Mouse (Mus musculus) testis, adult 10 weeks (tissue): Measurements from ENCODE around the gene Slc46a1. TPM values are rescaled to one million over a fixed set of nuclear protein-coding genes. Genes with fewer than 3 reads are reported as not detected.

ENCODE experiments used
- polyA plus RNA-seq: library from polyadenylated mRNA; stranded (reverse); fragments of 350-450 nt; fragmentation: Illumina TruSeq; extraction: RNeasy Lipid Tissue Mini Kit (QIAGEN cat#74804); gene quantifications from one replicate; pipeline ENCODE4 v1.2.3, GENCODE M21; 2014; ENCODE audit warnings: low read depth, low replicate concordance

Slc46a1 gene
- 0.31 TPM for polyA plus RNA-seq

DNA sequence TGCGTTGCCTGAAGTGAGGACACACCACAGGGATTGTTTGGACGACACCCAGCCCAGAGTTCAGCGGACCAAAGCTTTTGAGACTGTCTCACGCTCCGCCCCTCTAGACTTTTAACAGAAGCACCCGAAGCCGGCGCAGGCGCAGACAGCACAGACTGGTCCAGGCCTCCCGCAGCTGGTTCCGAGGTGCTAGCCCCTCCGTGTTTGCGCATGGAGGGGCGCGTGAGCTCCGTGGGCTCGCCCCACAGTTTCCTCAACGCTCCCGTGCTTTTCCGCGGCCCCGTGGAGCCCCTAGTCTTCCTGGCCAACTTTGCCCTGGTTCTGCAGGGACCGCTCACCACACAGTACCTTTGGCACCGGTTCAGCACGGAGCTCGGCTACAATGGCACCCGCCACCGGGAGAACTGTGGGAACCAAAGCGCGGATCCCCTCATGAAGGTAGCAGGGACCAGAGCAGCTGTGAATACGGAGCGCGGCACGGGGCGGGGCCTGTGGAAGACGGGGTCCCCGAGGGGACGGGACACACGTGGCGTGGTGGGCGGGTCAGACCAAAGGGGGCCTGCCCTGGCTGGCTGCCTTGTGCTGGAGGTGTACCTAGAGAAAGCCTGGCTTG lies at the start of gene Slc46a1:
Gene Slc46a1 (plus strand): TSS at position 130 of the 613 bp plus-strand sequence.

DNA sequence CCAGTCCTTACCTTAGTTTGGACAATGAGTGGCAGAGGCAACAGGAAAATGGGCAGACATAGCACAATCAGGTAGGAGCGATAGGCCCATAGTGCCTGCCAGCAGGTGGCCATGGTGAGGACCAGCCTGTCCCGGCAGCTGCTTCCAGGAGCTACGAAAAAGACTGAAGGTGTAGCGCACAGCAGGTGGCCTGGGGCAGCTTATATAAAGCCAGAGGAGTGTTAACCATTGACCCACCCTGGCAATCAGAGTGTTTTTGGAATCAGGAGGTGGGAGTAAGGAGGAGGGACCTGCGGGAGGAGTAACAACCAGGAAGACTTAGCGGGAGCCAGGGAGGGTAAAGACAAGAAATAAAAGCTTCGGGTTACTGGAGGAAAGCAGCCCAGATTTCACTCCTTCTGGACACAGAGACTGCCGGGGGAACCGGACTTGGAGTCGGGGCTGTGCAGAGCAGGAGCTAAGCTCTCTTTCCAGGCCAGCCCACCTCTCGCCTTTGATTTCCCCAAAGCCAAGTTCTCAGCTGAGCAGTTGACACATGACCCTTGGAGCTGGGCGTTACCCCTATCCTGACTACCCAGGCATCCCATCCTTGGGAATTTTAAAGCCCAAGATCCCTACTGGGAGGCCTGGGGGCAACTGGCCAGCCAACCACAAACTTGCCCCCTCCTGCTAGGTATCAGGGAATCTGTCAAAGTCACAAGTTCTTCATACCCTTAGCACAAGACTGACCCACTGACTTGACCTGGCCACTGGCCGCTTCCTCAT lies 43.3 kb upstream of the Slc46a1 start, which contains the start of gene Slc13a2:
Gene Slc13a2 (minus strand): TSS at position 163 of the 765 bp plus-strand sequence.

GRCm38 (mm10) chr11:78497544-78498522 lies 32.3 kb downstream of the Slc46a1 start, which contains the start of gene Sarm1:
Gene Sarm1 (minus strand): TSS chr11:78497754.

DNA sequence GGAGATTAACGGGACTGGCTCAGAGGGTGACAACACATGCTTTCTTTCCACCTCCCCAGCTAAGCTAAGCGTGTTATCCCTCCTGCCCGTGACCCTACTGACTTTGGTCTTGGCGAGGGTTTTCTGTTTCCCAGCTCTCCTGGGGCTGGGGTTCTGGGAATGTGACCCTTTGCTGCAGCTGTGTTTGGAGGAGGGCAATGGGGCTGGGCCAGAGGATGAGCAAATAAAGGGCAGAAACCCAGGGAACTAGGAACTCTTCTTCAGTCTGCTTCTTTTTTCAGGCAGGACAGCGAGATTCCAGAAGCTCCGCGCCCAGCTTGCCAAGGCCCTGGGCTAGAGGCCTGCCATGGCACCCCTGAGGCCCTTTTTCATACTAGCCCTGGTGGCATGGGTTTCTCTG lies 33.5 kb downstream of the Slc46a1 start, which contains the start of gene Vtn:
Gene Vtn (plus strand): TSS at position 88 of the 400 bp plus-strand sequence.

DNA sequence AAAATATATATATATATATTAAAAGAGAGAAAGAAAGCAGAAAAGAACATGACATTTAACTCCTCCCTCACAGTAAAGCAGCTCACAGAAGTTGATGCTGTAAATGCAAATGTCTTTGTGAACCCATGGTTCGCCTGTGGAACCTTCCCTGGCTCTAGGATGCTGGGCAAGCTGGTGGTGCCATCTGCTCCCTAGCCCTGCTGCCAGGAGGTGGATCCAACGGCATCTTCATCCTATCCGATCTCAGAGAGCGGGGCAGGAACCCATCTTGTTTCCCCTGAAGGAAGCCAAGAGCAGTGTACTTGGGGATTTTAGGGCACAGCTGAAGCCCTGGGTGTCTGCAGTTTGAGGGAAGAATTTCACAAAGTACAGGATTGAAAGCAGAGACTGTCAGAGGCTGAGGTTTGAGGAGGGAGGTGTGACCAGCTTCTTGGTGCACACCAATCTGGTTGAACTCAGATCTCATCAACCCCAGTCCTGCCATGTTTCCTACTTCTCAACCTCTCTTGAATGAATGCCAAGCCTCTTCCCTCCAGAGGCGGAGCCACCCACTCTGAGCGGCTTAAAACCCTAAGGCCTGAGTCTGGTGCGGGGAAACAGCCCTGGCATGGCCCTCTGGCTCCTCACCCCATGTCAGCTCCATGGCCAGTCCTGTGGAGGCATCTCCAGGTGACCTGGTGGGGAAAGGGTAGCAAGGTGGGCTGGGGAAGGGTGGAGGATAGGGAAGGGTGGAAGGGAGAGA lies 37.6 kb downstream of the Slc46a1 start, which contains the start of gene Sebox:
Gene Sebox (plus strand): TSS at position 539 of the 742 bp plus-strand sequence.

DNA sequence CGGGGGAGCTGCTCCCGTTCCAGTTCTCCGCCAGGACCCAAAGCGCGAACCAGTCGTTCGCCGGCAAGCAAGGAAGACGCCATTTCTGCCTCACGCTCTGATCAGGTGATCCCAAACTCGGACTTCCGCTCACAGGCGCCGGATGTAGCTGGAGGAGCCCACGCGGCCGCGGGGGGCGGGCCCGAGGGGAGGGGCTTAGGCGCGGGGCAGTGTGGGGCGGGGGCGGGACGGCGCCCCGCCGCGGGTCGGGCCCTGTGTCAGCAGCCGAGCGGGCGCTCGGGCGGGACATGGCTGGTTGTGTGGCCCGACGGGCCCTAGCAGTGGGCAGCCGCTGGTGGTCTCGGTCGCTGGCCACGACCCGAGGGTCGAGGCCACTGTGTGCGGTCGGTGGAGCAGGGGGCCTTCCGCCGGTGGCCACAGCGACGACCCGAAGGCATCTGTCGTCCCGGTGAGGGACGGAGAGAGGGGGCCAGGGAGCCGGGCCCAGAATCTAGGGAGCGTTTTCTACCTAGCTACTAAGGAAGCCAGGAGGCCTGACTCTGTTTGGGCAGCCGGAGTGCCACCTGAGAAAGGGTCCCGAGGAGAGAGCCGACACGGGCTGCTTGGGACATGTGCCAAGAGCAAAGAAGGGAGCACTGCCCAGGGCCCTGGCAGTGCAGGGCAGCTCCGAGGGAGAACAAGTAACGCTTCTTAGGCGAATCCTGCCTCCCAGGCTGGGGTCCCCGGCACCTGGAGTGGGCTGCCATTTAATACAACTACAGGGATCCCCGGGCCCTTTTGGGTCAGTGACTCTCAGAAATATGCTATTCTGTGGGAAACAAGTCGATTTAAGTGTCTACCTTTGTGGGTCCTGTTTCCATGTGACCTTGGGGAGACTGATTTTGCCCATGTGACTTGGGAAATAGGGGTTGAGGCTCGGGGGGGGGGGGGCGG lies 46.8 kb downstream of the Slc46a1 start, which contains the start of the genes Tmem199 and Poldip2:
Gene Tmem199 (minus strand): TSS at position 148 of the 933 bp plus-strand sequence.
Gene Poldip2 (plus strand): TSS at position 169 of the 933 bp plus-strand sequence.

Other genes starting within 250 kb of the Slc46a1 start
- gene Sdf2, start 220.0 kb upstream of the Slc46a1 start, polyA plus RNA-seq = 11.0 TPM
- 19.5 TPM for gene Supt6, start 219.7 kb upstream of the Slc46a1 start, polyA plus RNA-seq
- gene 2610507B11Rik, start 203.9 kb upstream of the Slc46a1 start, polyA plus RNA-seq = 126 TPM
- 0.46 TPM for gene BC030499, start 174.9 kb upstream of the Slc46a1 start, polyA plus RNA-seq
- 48.0 TPM for gene Spag5, start 164.2 kb upstream of the Slc46a1 start, polyA plus RNA-seq
- gene Aldoc, start 142.7 kb upstream of the Slc46a1 start, polyA plus RNA-seq = 4.2 TPM
- 3.7 TPM for gene Pigs, start 137.3 kb upstream of the Slc46a1 start, polyA plus RNA-seq
- gene Unc119, start 122.2 kb upstream of the Slc46a1 start, polyA plus RNA-seq = 9.2 TPM
- gene Foxn1, start 79.1 kb upstream of the Slc46a1 start, polyA plus RNA-seq = not detected
- 0.41 TPM for gene Slc13a2, start 43.5 kb upstream of the Slc46a1 start, polyA plus RNA-seq
- 0.15 TPM for gene Sarm1, start 32.1 kb downstream of the Slc46a1 start, polyA plus RNA-seq
- 0.73 TPM for gene Vtn, start 33.4 kb downstream of the Slc46a1 start, polyA plus RNA-seq
- not detected for gene Sebox, start 37.8 kb downstream of the Slc46a1 start, polyA plus RNA-seq
- gene Tmem199, start 46.5 kb downstream of the Slc46a1 start, polyA plus RNA-seq = 29.0 TPM
- 39.3 TPM for gene Poldip2, start 46.5 kb downstream of the Slc46a1 start, polyA plus RNA-seq
- gene Tnfaip1, start 70.6 kb downstream of the Slc46a1 start, polyA plus RNA-seq = 8.6 TPM
- 45.9 TPM for gene Ift20, start 70.7 kb downstream of the Slc46a1 start, polyA plus RNA-seq
- gene Tmem97, start 85.1 kb downstream of the Slc46a1 start, polyA plus RNA-seq = 411 TPM
- 25.2 TPM for gene Nlk, start 231.7 kb downstream of the Slc46a1 start, polyA plus RNA-seq